Mouse (Mus musculus) 3T3-L1 (cell line): ENCODE data around the gene Map1b.
A peak's percentile ranks its signal among the peaks of the same experiment; 100 is the strongest.

Experiments used
- DNase-seq: peaks from one replicate; pipeline ENCODE4 v3.0.0-alpha.2; 2015; ENCODE audit warnings: low read depth, low spot score

Gene Map1b

DNA sequence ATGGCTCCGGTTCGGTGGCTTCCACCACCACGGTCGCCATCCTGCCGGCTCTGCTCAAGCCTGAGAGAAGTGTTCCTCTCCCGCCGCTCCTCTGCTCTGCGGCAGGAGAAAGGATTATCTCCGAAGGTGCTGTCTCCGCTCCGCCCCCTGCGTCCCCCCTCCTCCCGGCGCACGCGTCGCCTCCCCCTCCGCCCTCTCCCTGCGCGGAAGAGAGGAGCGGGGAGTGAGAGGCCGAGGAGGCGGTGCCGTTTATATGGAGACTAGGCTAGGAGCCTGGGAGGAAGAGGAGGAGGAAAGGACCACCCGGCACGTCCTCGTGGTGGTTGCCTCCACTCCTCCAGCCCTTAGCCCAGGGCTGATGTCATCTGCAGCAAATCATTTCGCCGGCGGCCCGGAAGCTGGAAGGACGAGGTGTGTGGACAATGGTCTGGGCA, at the start of gene Map1b:
TSS of gene Map1b (minus strand) at position 93 of the 434 bp plus-strand sequence.
- DNase-seq: no peak

DNA sequence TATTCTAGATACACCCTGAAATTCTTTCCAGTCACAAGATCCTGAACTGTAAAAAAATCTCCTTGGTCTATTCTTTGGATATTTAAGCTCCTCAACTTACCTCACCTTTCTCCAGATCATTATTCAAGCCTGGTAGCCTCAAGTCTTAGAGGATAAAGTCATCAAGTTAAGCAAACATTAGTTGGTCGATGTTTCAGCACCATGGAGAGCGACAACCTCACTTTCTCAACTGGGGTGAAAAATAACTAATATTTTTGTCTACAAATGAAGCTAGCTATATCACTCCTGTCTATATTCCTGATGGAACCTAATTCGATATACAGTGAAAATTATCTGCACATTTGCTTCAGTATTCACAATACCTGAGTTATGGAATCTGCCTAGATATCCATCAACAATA, 48.0 kb upstream of the Map1b start:
- DNase-seq: peak; percentile 68

- no peak for DNase-seq
These were observed 46.7 kb upstream of the Map1b start for GRCm38 (mm10) chr13:99563021-99563420.

GRCm38 (mm10) chr13:99561843-99562550, 45.7 kb upstream of the Map1b start:
- DNase-seq: no peak

DNA sequence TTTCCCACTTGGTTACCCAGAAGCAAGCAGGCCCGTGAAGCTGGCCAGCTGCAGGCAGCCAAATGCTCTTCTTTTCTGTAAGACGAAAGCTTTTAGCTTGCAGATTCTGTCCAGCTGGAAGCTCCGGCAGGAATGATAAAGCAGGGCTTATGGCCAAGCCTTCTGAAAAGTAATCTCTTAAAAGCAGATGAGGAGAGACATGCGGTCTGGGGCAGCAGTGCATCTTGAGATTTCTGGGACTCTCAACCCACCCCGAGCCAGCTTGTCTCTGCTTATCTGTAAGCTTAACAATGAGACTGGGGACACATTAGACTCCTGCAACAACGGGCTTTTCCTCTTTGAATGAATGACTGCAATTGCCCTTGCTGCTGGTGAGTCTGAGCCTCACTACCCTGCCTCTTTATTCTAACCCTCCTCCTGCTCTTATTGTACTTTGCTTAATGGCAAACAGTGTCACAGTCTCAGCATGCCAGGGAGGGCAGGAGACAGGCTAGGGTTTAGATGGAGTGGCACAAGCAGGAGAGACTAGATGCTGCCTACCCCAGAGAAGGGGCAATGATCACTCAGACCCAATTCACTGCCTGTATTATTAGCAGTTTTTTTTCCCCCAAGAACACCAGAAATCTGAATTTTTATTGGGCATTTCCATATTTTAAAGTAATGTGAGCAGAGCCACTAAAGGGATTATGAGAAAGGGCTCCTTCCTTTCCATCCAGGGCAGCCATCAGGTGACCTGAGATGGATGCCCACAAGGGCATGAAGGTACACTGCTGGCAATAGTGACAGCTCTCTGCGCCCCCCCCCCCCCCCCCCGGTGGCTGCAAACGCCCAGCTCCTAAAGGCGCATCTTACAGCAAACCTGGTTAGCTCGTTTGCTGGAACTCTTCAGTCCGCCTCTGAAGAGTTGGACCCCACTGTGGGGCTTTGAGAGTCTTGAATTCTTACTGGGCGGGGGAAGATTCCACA, 44.6 kb upstream of the Map1b start:
- DNase-seq: no peak

GRCm38 (mm10) chr13:99558216-99558906, 42.0 kb upstream of the Map1b start:
- no peak for DNase-seq

DNA sequence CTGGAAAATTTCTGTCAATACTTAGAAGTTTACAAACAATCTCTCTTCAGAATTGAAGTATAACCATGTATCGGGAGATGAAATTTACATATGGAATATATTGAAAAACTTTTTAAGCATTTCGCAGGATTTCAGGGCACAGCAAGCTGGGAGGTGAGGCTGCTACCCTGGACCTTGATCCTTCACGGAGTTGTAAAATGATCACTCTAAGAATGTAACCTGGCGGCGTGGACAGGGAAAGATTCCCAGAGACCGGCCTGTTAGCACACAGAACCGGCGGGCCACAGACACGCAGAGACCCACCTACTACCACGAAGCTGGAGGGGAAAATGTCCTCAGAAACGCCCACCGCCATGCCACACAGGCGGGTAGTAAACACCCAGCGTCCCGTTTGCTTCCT, 41.5 kb upstream of the Map1b start:
- DNase-seq: no peak

DNA sequence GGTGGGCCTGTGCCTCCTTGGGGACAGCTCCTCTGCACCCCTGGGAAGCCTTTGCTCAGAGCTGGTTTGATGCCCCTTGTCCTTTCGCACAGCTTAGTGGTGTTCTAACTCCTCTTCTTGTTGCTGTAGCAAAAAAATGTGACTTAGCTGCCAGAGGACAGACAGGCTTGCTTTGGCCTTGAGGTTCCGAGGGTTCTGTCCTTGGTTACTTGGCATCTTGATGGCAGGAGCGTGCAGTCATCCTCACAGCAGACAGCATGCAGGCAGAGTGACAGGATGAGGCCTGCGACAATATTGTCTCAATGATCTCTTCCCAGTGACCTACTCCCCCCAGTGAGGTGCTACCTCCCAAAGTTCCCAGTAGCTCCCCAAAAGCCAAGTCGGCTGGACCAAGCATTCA, 41.0 kb upstream of the Map1b start:
- no peak for DNase-seq

DNA sequence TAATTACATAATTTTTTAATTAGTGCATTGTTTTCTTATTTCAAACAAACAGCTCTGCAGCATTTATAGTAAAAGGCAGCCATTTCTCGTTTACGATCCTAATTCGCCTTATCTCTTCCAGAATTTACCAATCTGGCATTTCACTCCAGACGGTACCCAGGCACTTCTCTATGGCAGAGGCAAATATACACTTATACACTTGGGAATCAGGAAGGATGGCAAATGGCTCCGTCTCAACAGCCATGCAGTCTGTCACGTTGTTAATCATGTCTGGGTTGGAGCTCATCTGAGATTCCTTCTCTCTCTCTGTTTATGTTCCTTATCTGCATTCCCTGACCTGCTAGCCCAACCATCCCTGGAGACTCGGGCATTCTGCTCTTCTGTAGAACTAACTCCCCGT, 38.6 kb upstream of the Map1b start:
- no peak for DNase-seq

DNA sequence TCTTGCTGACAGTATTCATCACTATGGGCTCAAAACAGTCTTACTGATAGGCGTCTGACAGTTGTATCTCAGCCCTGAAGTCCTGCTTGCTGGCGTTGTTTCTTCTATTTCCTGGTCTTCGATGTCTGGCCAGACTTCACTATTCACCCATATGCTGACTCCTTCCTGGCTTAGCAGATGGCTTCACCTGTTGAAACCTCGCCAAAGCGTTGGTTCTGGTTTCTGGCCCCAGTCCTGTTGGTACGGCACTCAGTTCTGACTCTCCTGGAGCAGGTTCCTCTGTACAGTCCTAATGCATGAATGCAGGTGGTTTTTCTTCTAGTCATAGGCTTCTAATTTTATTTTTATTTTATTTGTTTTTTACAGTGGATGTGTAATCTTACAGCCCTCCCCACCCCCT, 38.1 kb upstream of the Map1b start:
- DNase-seq: no peak

GRCm38 (mm10) chr13:99552381-99552780, 36.0 kb upstream of the Map1b start:
- DNase-seq: no peak

DNA sequence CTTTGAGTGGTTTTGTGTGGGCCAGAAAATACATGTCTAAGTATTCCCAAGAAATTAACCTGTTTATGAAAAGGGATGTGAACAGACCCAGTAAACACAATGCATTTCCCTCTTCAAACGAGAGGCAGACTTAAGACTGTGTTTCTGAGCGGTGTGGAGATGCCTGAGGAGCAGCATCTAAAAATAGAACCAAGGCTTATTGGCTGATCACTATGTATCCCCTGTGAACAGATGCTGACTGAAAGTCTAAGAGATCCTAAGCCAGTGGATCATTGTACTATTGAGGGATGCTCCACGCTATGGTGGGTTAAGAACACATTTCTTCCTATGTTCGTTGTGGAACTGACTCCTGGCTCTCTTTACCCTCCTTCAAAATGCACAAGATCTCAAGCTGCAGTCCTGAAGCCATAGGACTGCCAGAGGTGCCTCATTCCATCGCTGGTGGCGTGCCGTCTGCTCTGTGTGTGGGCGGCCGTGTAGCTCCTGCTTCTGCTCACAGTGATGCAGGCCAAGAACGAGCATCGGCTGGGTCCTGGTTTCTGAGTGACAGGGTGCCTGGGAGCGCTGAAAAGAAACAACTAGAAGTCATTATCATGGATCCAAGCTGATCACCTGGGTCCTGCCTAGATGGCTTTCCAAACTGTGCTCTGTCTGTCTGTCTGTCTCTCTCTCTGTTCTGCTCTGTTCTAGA, 34.5 kb upstream of the Map1b start:
- DNase-seq: no peak

DNA sequence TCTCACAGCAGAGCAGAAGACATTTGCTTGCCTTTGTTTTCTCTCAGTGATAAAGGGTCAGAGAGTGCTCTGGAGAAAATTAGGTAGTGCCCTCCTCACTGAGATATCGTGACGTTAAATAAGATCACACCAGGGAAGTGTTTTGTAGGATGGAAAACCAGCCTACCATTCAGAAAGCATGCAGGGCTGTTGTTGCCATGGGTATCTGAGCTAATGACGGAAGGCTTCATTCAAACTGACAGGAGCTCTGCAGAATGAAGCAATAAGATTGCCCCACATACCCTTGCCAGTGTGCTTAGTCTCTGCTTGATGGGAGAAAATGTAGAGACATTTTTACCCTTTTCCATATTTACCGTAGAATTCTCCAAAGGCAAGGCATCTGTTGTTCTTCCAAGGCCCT, 33.7 kb upstream of the Map1b start:
- no peak for DNase-seq

DNA sequence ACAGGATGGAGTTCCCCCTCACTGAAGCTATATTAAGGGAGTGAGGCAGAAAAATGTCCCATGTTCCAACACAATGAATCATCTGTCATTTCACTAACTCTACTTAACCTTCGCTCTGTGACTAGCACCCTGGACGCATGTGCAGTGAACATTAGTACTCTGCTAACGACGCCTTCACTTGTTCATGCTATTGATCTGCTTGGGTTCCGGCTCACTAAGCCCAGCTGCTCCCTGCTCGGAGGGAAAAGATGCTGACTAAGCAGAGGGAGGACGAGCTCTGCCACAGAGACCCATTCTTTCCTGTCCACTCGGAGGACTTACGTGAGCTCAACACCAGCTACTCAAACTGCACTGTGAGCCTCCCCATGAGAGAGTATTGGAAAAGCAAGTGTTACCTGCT, 33.2 kb upstream of the Map1b start:
- DNase-seq: no peak

DNA sequence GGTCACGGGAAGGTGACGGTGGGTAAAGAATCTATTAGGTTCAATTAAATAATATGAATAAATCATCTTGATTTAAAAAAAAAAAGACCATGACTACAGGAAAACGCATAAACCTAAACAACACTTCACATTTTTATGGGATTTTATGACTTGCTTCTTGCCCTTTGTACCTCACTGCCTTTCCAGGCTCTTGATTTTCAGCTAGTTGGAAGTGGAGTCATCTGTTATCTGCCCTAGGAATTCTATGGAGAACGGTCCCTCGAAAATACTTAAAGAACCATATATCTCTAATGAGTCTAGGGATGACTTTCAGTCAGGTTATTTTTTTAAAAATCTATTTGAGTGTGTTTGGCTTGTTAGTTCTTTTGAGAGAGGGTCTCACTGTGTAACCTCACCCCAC, 30.5 kb upstream of the Map1b start:
- DNase-seq: no peak

- DNase-seq: no peak
These were observed 28.9 kb upstream of the Map1b start for GRCm38 (mm10) chr13:99545201-99545600.

DNA sequence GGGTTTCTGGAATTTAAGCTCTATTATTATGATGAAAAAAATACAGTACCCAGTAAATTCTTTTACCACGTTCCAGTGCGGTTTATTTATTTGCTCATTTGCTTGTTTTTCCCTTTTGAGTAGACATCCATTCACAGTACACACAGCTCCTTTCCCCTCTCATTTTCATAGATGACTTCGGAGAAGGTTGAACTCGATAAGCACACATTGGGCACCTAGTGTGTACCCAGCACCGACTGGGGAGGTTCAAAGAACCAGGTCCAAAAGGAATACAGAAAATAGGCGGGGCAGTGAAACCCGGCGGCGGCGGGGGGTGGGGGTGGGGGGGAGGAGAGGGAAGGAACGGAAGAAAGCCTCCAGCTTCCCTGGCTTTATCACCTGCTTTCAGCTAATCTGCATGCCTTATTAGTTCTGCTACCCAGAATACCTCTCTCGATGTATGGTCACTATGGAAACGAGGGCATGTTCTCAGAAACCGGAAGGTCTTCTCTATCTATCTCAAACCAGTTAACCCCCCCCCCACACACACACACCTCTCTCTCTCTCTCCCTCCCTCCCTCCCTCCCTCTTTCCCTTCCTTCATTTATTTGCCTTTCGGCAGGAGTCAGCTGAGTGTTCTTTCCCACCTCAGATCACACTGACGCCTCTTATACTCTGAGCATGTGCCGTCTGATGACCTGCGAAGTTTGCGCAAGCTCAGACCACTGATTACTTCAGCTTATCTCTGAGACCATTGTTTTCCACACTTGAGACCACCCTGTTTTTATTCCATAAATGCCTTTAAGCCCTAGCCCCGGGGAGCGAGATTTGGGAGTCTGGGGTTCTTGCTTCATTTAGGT, 25.3 kb upstream of the Map1b start:
- DNase-seq: no peak

DNA sequence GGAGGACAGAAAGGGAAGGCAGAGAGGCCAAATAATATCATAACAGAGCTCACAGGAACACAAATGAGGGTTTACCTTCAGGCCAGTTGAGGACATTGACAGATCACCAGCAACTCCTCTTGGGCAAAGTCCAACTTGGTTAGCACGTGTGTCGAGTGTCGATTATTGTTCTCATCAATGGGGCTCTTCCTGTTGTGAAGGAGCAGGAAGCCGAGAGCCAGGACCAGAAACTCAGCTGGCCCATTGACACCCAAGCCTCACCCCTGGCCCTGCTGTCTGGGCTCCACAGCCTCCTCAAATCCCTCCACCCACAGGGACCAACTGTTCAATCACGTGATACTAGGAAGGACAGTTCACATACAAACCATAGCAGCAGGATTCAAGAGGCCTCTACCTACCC, 22.9 kb upstream of the Map1b start:
- DNase-seq: no peak

- DNase-seq: no peak
These were observed 22.5 kb upstream of the Map1b start for GRCm38 (mm10) chr13:99538851-99539250.

DNA sequence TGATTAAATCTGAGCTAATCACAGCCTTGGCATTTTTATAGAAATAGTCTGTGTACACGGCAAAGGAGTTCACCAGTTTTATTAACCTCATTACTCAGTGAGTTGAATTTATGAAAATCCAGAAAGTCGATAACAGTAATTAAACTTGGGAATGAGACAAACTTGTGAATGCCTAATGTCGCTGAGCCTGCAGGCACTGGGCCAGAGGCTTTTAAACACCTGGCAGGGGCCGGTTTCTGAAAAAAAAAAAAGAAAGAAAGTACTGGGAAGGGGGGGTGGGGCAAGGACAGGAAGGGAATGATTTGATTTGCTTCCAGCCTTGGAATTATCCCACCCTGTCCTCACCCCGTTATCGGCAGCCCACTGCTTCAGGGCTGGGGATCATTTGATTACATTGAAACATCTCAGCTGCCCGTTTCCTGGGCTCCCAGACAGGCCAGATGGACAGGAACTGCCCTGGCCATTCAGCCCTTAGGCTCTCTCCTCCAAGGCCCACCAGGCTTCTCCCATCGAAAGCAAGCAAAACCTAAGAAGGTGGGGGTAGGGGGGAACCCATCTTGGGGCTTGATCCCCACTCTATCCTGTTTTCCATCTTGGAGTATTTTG, 21.7 kb upstream of the Map1b start:
- no peak for DNase-seq
